Mouse (Mus musculus): ENCODE measurements around the gene Phldb3.
A peak's percentile ranks its signal among the peaks of the same experiment; 100 is the strongest.

Gene Phldb3

GRCm38 (mm10) chr7:24595464-24595863, 15.1 kb upstream of the Phldb3 start:
- DNase-seq: no peak

GRCm38 (mm10) chr7:24598121-24598520, 12.4 kb upstream of the Phldb3 start:
- DNase-seq: no peak

- peak; percentile 47 to 48 for DNase-seq
These were observed 11.1 kb upstream of the Phldb3 start for GRCm38 (mm10) chr7:24599211-24600067.

GRCm38 (mm10) chr7:24600941-24601597, 9.5 kb upstream of the Phldb3 start:
- peak; percentile 93 for DNase-seq

GRCm38 (mm10) chr7:24605561-24605960, 5.0 kb upstream of the Phldb3 start:
- no peak for DNase-seq

- DNase-seq: no peak
These were observed 4.5 kb upstream of the Phldb3 start for GRCm38 (mm10) chr7:24606046-24606445.

GRCm38 (mm10) chr7:24608017-24608416, 2.5 kb upstream of the Phldb3 start:
- peak; percentile 83 to 88 for DNase-seq

- peak in 1 of 2 experiments; percentile 34 for DNase-seq
These were observed 2.0 kb upstream of the Phldb3 start for GRCm38 (mm10) chr7:24608561-24608960.

GRCm38 (mm10) chr7:24610879-24611494, 424 bp downstream of the Phldb3 start:
- DNase-seq: peak; percentile 99

- DNase-seq: no peak
These were observed 1.1 kb downstream of the Phldb3 start for GRCm38 (mm10) chr7:24611709-24612108.

GRCm38 (mm10) chr7:24612308-24612910, 1.8 kb downstream of the Phldb3 start:
- DNase-seq: no peak

GRCm38 (mm10) chr7:24614816-24615215, 4.3 kb downstream of the Phldb3 start:
- no peak for DNase-seq

GRCm38 (mm10) chr7:24617763-24618162, 7.2 kb downstream of the Phldb3 start:
- DNase-seq: no peak

GRCm38 (mm10) chr7:24618374-24618773, 7.8 kb downstream of the Phldb3 start:
- peak in 1 of 2 experiments; percentile 34 for DNase-seq

GRCm38 (mm10) chr7:24619671-24620397, 9.3 kb downstream of the Phldb3 start:
- DNase-seq: no peak

- DNase-seq: no peak
These were observed 10.6 kb downstream of the Phldb3 start for GRCm38 (mm10) chr7:24621193-24621592.

- no peak for DNase-seq
These were observed 12.4 kb downstream of the Phldb3 start for GRCm38 (mm10) chr7:24622967-24623366.

- DNase-seq: peak; percentile 84 to 85
These were observed 18.4 kb downstream of the Phldb3 start for GRCm38 (mm10) chr7:24628685-24629610.

- DNase-seq: no peak
These were observed 19.1 kb downstream of the Phldb3 start for GRCm38 (mm10) chr7:24629672-24630071.

- DNase-seq: no peak
These were observed 19.7 kb downstream of the Phldb3 start for GRCm38 (mm10) chr7:24630116-24630880.

- DNase-seq: no peak
These were observed 25.7 kb downstream of the Phldb3 start, which contains the start of gene Lypd3 for GRCm38 (mm10) chr7:24636264-24636663. Gene Lypd3 (plus strand): TSS chr7:24636550.

All from B cell, adult 2 months (primary cell).